Mouse (Mus musculus) CH12.LX (cell line): ENCODE measurements at regions not wholly inside any gene's neighbourhood (a gene's known extent, or its start where the extent isn't known, plus 50 kb on each side); places are given as distances from the start of the nearest gene placed in this dataset.

Experiments used
- CHD2 ChIP-seq: IDR thresholded peaks from 2 replicates; pipeline ENCODE4 v1.6.1; 2011; ENCODE audit warnings: low read length, improper control_type of control experiment
- CTCF ChIP-seq, 2 experiments: IDR thresholded peaks in 1 of 2; conservative IDR thresholded peaks in 1 of 2; 2 replicates each; pipeline ENCODE4 v1.5.1; 2011 to 2012; ENCODE audit warnings: low read depth in 2 of 2, low read length in 2 of 2, improper control_type of control experiment in 1 of 2, inconsistent platforms in 1 of 2, mild to moderate bottlenecking in 1 of 2, moderate library complexity in 1 of 2
- EP300 ChIP-seq: IDR thresholded peaks from 2 replicates; pipeline ENCODE4 v1.6.1; 2011; ENCODE audit warnings: low read length, improper control_type of control experiment
- ETS1 ChIP-seq: conservative IDR thresholded peaks from 2 replicates; pipeline ENCODE4 v1.6.1; 2012; ENCODE audit warnings: low read depth, mild to moderate bottlenecking, inconsistent platforms, low read length, improper control_type of control experiment, moderate library complexity
- GABPA ChIP-seq: IDR thresholded peaks from 2 replicates; pipeline ENCODE4 v1.6.1; 2012; ENCODE audit warnings: low read depth, low read length, improper control_type of control experiment, inconsistent platforms; ENCODE audit not compliant: insufficient replicate concordance
- JUN ChIP-seq: IDR thresholded peaks from 2 replicates; pipeline ENCODE4 v1.6.1; 2011; ENCODE audit warnings: low read depth, mild to moderate bottlenecking, low read length, improper control_type of control experiment, moderate library complexity; ENCODE audit not compliant: insufficient read depth
- JUND ChIP-seq: conservative IDR thresholded peaks from 2 replicates; pipeline ENCODE4 v1.6.1; 2011; ENCODE audit warnings: low read depth, low read length, improper control_type of control experiment
- MAZ ChIP-seq: IDR thresholded peaks from 2 replicates; pipeline ENCODE4 v1.6.1; 2012; ENCODE audit warnings: low read depth, mild to moderate bottlenecking, inconsistent platforms, low read length, improper control_type of control experiment, moderate library complexity
- MYC ChIP-seq: IDR thresholded peaks from 2 replicates; pipeline ENCODE4 v1.6.1; 2011; ENCODE audit warnings: low read depth, mild to moderate bottlenecking, improper control_type of control experiment, low read length
- TBP ChIP-seq: conservative IDR thresholded peaks from 2 replicates; pipeline ENCODE4 v1.6.1; 2011; ENCODE audit warnings: low read depth, low read length, improper control_type of control experiment
- TCF12 ChIP-seq: IDR thresholded peaks from 2 replicates; pipeline ENCODE4 v1.6.1; 2014; ENCODE audit warnings: low read depth, mild to moderate bottlenecking, inconsistent platforms, low read length, improper control_type of control experiment
- USF2 ChIP-seq: conservative IDR thresholded peaks from 2 replicates; pipeline ENCODE4 v1.6.1; 2011; ENCODE audit warnings: low read depth, low read length, improper control_type of control experiment
- ZC3H11A ChIP-seq: IDR thresholded peaks from 2 replicates; pipeline ENCODE4 v1.6.1; 2012; ENCODE audit warnings: low read depth, mild to moderate bottlenecking, inconsistent platforms, low read length, improper control_type of control experiment
- ZMIZ1 ChIP-seq: IDR thresholded peaks from 2 replicates; pipeline ENCODE4 v1.6.1; 2012; ENCODE audit warnings: low read depth, mild to moderate bottlenecking, inconsistent platforms, low read length, improper control_type of control experiment

DNA sequence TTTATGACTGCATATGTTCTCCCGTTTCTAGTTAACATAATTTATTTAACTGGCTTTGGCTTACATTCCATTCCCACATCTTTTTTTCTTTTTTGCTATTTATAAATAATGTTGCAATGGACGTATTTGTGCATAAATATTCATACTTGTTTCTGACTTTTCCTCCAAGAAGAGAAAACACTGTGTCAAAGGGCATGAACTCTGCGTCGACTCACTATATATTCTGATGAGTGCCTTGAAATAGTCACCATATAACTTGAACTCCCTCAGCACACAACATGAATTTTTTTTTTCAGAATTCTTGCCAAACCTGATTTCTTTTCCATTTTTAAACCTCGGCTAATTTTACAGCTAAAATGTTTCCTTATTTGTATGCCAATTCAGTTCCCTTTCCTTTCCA lies 249.4 kb upstream of the Dynlrb2 start:
- TF ChIP-seq EP300 = no peak
- no peak for TF ChIP-seq CTCF (conservative IDR thresholded peaks at IDR 0.05 in 1 of 2, IDR thresholded peaks at IDR 0.05 in 1 of 2; ENCODE audit: low read depth in 2 of 2, low read length in 2 of 2)
- TF ChIP-seq CHD2 = no peak
- no peak for TF ChIP-seq MYC
- no peak for TF ChIP-seq GABPA
- TF ChIP-seq JUN = no peak
- no peak for TF ChIP-seq USF2
- no peak for TF ChIP-seq ETS1
- TF ChIP-seq TBP = no peak
- TF ChIP-seq TCF12 = no peak
- no peak for TF ChIP-seq ZC3H11A
- no peak for TF ChIP-seq ZMIZ1
- TF ChIP-seq JUND = no peak
- TF ChIP-seq MAZ = no peak
